In genomic region chr9:76061492-76061891, GRCm38 (mm10) we compare ENCODE assay signal across 22 mouse cellular contexts. TPM values are rescaled to one million over a fixed set of nuclear protein-coding genes. Genes with fewer than 3 reads are reported as not detected.
DNase-seq lines count a peak whose midpoint lies in the region; ATAC-seq and TF ChIP-seq lines count a peak whose summit lies in the region.
"Had no signal": no experiment of that assay in that cellular context is flagged by ENCODE, and none has a peak within 500 bp of the region (broad histone marks: within the 10 kb centered on the region; RNA-seq: fewer than 3 reads in every experiment).

No protein-coding gene starts in this region.

- H3K9me3 ChIP-seq in lung, postnatal 0 days (ENCODE audit: low read length): no peaks in the 10 kb centered on the region
- no peaks in the 10 kb centered on the region for H3K9me3 ChIP-seq in limb, embryonic 15.5 days
- H3K9me3 ChIP-seq in forebrain, postnatal 0 days (ENCODE audit: low read length): no peaks in the 10 kb centered on the region
- H3K9me3 ChIP-seq: embryonic facial prominence, embryonic 12.5 days; forebrain, embryonic 12.5 days; heart, embryonic 10.5 days; hindbrain, embryonic 13.5 days had no signal

- TF ChIP-seq CTCF in lung, postnatal 0 days (IDR thresholded peaks at IDR 0.05): no peak
- no peak for TF ChIP-seq CTCF in forebrain, postnatal 0 days (IDR thresholded peaks at IDR 0.05; ENCODE audit: low read depth)

- H3K4me3 ChIP-seq in lung, postnatal 0 days (ENCODE audit: low read depth, low read length): no peak overlapping the region
- no peak overlapping the region for H3K4me3 ChIP-seq in limb, embryonic 15.5 days
- no peak overlapping the region for H3K4me3 ChIP-seq in forebrain, postnatal 0 days (ENCODE audit: low read depth, low read length)
- H3K4me3 ChIP-seq: embryonic facial prominence, embryonic 12.5 days; forebrain, embryonic 12.5 days; heart, embryonic 10.5 days; hindbrain, embryonic 13.5 days had no signal

- TF ChIP-seq EP300 in lung, postnatal 0 days (IDR thresholded peaks at IDR 0.05): no peak

- peak; percentile 6 for DNase-seq in heart, adult 8-10 months (ENCODE audit: low spot score)
- DNase-seq in heart, postnatal 25 days (ENCODE audit: low spot score): no peak
- DNase-seq in lung, postnatal 0 days (ENCODE audit: low spot score): peak; percentile 23
- no peak for DNase-seq in lung, postnatal 25 days (ENCODE audit: low spot score)
- no peak for DNase-seq in forebrain, postnatal 0 days
- DNase-seq: adrenal gland, adult 2 months; adrenal gland, postnatal 25 days; cerebellum, adult 2 months; cerebellum, postnatal 10 days; embryo, embryonic 11 days; gastrocnemius, postnatal 36 days; heart, adult 11 months; heart, postnatal 10 days had no signal

- 56% methylated on average over 4 of the region's 4 CpGs for WGBS in lung, postnatal 0 days
- 57% methylated on average over 4 of the region's 4 CpGs for WGBS in limb, embryonic 15.5 days
- WGBS in forebrain, postnatal 0 days: 81% methylated on average over 4 of the region's 4 CpGs

- H3K36me3 ChIP-seq in lung, postnatal 0 days (ENCODE audit: insufficient read depth, low read length): no peaks in the 10 kb centered on the region
- H3K36me3 ChIP-seq in limb, embryonic 15.5 days: no peaks in the 10 kb centered on the region
- no peaks in the 10 kb centered on the region for H3K36me3 ChIP-seq in forebrain, postnatal 0 days (ENCODE audit: insufficient read depth)
- H3K36me3 ChIP-seq: embryonic facial prominence, embryonic 12.5 days; forebrain, embryonic 12.5 days; heart, embryonic 10.5 days had no signal

- no peak for ATAC-seq in lung, postnatal 0 days
- no peak for ATAC-seq in limb, embryonic 15.5 days (ENCODE audit: insufficient number of reproducible peaks, low FRiP score, low TSS enrichment, low read depth)
- ATAC-seq in forebrain, postnatal 0 days: no peak
- ATAC-seq: forebrain, embryonic 16.5 days; hindbrain, postnatal 0 days had no signal

- H3K4me2 ChIP-seq in lung, postnatal 0 days (replicated peaks; ENCODE audit: low read depth, low read length): no peak overlapping the region
- no peak overlapping the region for H3K4me2 ChIP-seq in limb, embryonic 15.5 days
- H3K4me2 ChIP-seq in forebrain, postnatal 0 days (ENCODE audit: low read depth): no peak overlapping the region
- H3K4me2 ChIP-seq: embryonic facial prominence, embryonic 12.5 days; forebrain, embryonic 12.5 days; hindbrain, embryonic 13.5 days had no signal

- H3K4me1 ChIP-seq in lung, postnatal 0 days (ENCODE audit: insufficient read depth, low read depth, low read length): no peaks in the 10 kb centered on the region
- peaks cover 3% of the 10 kb centered on the region; the same call in 1 of the 2 replicates for H3K4me1 ChIP-seq in limb, embryonic 15.5 days
- no peaks in the 10 kb centered on the region for H3K4me1 ChIP-seq in forebrain, postnatal 0 days (ENCODE audit: insufficient read depth)
- H3K4me1 ChIP-seq: embryonic facial prominence, embryonic 12.5 days; forebrain, embryonic 12.5 days; heart, embryonic 10.5 days; hindbrain, embryonic 13.5 days had no signal

- no peak overlapping the region for H3K9ac ChIP-seq in lung, postnatal 0 days (replicated peaks; ENCODE audit: low read depth)
- no peak overlapping the region for H3K9ac ChIP-seq in limb, embryonic 15.5 days
- no peak overlapping the region for H3K9ac ChIP-seq in forebrain, postnatal 0 days
- H3K9ac ChIP-seq: embryonic facial prominence, embryonic 12.5 days; forebrain, embryonic 12.5 days; hindbrain, embryonic 13.5 days had no signal

- no peaks in the 10 kb centered on the region for H3K27me3 ChIP-seq in lung, postnatal 0 days (replicated peaks; ENCODE audit: insufficient read depth, low read length)
- no peaks in the 10 kb centered on the region for H3K27me3 ChIP-seq in limb, embryonic 15.5 days
- no peaks in the 10 kb centered on the region for H3K27me3 ChIP-seq in forebrain, postnatal 0 days (ENCODE audit: insufficient read depth, low read length)
- H3K27me3 ChIP-seq: embryonic facial prominence, embryonic 12.5 days; forebrain, embryonic 12.5 days; hindbrain, embryonic 13.5 days had no signal

- intact Hi-C loops in heart, postnatal 25 days (cut with DNase I): no loop called here

- H3K27ac ChIP-seq in lung, postnatal 0 days (ENCODE audit: low read length): no peak overlapping the region
- peak overlapping the region; percentile 54; the same call in 1 of the 2 replicates for H3K27ac ChIP-seq in limb, embryonic 15.5 days
- no peak overlapping the region for H3K27ac ChIP-seq in forebrain, postnatal 0 days (ENCODE audit: low read depth, low read length)
- H3K27ac ChIP-seq: embryonic facial prominence, embryonic 12.5 days; forebrain, embryonic 12.5 days; heart, embryonic 10.5 days; hindbrain, embryonic 13.5 days; hindbrain, postnatal 0 days had no signal

RNA-seq across cellular contexts. Expression of gene Hmgcll1, which starts 46.8 kb away (rescaled TPM):
- total RNA-seq in heart, adult 8-10 months (2022): under 1 TPM in 3 of 4 experiments, not detected in 1; 0.11 to 0.22 (median 0.16) TPM
- under 1 TPM in 1 of 2 experiments, not detected in 1; 0.31 TPM for total RNA-seq in heart, postnatal 25 days (2021)
- polyA plus RNA-seq in lung, postnatal 0 days (2015; fragmentation: Nextera tagmentation; extraction: Ambion mirVana): 4.7 and 5.7 TPM in 2 replicates
- polyA plus RNA-seq in limb, embryonic 15.5 days (2015; fragmentation: Nextera tagmentation; extraction: Ambion mirVana): 2.2 and 3.3 TPM in 2 replicates
- 22.9 and 29.7 TPM in 2 replicates for total RNA-seq in forebrain, postnatal 0 days (2014; rRNA removed)
- 14.6 and 18.4 TPM in 2 replicates for polyA plus RNA-seq in forebrain, postnatal 0 days (2015; fragmentation: Nextera tagmentation; extraction: Ambion mirVana)
- total RNA-seq: common myeloid progenitor, adult 5-6 weeks; hematopoietic stem cell, adult 5-6 weeks had no signal

Comparison
In these comparisons a context has a peak if more than half of its experiments do, and no peak if none do; other contexts are left out.
1. DNase-seq: peak in heart, adult 8-10 months (single experiment) and lung, postnatal 0 days (single experiment); none in heart, postnatal 25 days (single experiment), lung, postnatal 25 days (single experiment) and forebrain, postnatal 0 days (single experiment).
2. RNA of gene Hmgcll1, which starts 46.8 kb away (total RNA-seq): 22.9 to 29.7 TPM in forebrain, postnatal 0 days; 0.31 TPM in heart, postnatal 25 days and 0.11 to 0.22 TPM in heart, adult 8-10 months; every median in the first group is over 10 times any median in the second.